Mouse (Mus musculus): ENCODE results near the gene Gm8267.
A peak's percentile ranks its signal among the peaks of the same experiment; 100 is the strongest.
"Not testable (repeated sequence)": the region's sequence is repeated elsewhere in the genome, so short reads cannot be mapped to it uniquely, and the experiment has no call there.

Gm8267 gene

DNA sequence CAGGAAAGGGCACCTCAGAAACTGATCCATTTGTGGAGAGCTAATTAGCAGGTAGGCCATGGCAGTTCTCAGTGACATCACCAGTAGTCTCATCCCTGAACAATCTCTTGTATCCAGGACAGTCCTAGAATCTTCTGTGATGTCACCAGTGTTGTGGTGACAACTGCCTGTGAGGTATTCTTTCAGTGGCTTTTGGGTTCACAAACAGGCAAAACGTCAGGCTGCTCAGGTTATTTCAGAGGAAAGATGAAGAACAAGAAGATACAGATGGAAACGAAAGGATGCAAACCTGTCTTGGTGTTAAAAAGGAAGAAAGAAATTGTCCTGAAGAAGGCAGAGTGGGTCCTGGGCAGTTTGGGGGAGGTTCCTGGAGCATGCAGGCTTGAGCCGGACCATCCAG lies at the start of gene Gm8267:
Gene Gm8267, minus strand, starts transcription at position 101 of the 400 bp plus-strand sequence.
- no peak for DNase-seq (ENCODE audit: low spot score)

GRCm38 (mm10) chr14:44789537-44790382 lies 39.6 kb upstream of the Gm8267 start:
- not testable (repeated sequence) for DNase-seq (ENCODE audit: low spot score)

DNA sequence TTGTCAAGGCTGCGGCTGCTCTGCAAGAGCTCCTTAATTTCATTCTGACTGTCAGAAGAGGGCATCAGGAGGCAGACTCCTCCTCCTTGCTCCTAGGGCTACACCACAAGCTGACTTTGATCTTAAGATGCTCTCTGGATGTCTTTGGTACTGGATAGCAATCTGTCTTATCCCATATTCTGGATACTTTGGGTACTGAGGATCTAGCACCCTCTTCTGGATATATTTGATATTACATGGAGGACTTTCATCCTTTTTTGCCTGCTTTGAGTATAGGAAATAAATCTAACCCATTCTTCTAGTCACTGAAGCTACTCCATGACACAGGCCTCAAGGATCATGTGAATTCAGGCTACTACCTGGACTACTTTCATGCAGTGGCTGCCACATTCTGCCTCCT lies 7.4 kb downstream of the Gm8267 start:
- peak; percentile 12 for DNase-seq (ENCODE audit: low spot score)

DNA sequence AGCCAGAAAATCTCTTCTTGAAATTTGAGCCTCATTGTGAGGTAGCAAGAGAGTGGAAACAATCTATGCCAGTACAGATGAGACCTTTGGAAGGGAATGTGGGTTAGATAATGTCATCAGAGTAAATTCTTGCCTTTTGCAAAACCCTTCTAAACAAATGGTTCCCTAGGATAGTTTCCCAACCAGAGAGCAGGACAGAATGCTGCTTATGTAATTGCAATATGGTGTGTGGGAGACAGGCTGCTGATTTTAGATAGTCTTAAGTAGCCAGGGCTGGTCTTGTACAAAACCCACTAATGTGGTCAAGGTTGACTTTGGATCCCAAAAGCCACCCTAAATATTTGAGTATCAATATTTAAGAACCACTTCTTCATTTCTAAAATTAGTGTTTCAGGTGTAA lies 19.4 kb downstream of the Gm8267 start:
- DNase-seq (ENCODE audit: low spot score): peak; percentile 21

GRCm38 (mm10) chr14:44706356-44706755 lies 43.8 kb downstream of the Gm8267 start, which contains the start of gene Gm8257:
Gm8257 (minus strand) TSS chr14:44706456.
- not testable (repeated sequence) for DNase-seq (ENCODE audit: low spot score)
